Mouse (Mus musculus): ENCODE data around the gene Adgrf5. TPM values are rescaled to one million over a fixed set of nuclear protein-coding genes. Genes with fewer than 3 reads are reported as not detected.
"Not testable (repeated sequence)": the region's sequence is repeated elsewhere in the genome, so short reads cannot be mapped to it uniquely, and the experiment has no call there.

Adgrf5 gene
- total RNA-seq (2021): 10 to 100 TPM; 78.8 to 85.4 TPM
- long read RNA-seq, experiment 1, full-length matches to known transcripts: 2 of 32 reads
- long read RNA-seq, experiment 1, partial matches to known transcripts: 2 of 32 reads
- long read RNA-seq, experiment 1, other reads (novel, unspliced or antisense): 28 of 32 reads
- long read RNA-seq, experiment 2, full-length matches to known transcripts: 8 of 53 reads
- long read RNA-seq, experiment 2, partial matches to known transcripts: 5 of 53 reads
- long read RNA-seq, experiment 2, other reads (novel, unspliced or antisense): 40 of 53 reads

DNA sequence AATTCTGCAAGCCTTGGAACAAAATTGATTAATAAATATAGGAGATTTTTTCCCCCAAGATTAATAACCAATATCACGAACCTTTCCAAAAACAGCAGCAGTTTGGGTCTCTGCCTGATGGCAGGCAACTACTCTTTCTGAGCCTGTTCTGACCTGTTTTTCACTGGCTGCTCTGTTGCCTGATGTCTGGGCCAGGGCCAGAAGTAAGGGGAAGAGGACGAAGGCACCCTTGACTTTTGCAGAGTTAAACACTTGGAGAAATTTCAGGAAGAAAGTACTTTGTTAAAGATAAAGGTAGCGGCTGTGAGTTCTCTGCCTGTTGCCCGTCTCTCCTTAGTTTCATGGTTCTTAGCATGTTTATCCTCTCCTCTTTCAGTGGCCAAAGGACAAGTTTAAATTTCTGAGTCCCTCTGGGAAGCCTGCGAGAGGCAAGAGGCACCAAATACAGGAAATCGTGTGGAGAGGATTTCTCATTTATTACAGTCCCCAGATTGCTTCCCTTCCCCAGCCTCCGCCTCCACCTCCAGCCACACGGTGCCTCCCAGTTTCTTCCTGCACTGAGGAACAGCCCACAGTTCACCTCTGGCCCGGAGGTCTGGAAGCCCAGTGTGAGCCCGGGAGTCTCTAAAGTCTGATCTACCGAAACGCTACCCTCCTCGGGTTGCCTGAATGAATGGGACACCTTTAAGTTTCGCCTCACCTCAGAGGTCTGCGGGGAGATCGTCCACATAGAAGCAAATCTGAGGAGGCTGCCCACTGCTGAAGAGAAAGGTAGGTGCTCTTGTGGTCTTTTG, at the start of gene Adgrf5:
TSS of gene Adgrf5 (plus strand) at position 626 of the 794 bp plus-strand sequence.
- Histone ChIP-seq H3K4me3 (peak within 1 kb of the TSS; percentile 67), H3K27ac (peak within 1 kb of the TSS; percentile 81)
- peak; percentile 52 for DNase-seq
- intact Hi-C loops (cut with DNase I): no loop called here
- no peak for TF ChIP-seq CTCF (IDR thresholded peaks at IDR 0.05)

DNA sequence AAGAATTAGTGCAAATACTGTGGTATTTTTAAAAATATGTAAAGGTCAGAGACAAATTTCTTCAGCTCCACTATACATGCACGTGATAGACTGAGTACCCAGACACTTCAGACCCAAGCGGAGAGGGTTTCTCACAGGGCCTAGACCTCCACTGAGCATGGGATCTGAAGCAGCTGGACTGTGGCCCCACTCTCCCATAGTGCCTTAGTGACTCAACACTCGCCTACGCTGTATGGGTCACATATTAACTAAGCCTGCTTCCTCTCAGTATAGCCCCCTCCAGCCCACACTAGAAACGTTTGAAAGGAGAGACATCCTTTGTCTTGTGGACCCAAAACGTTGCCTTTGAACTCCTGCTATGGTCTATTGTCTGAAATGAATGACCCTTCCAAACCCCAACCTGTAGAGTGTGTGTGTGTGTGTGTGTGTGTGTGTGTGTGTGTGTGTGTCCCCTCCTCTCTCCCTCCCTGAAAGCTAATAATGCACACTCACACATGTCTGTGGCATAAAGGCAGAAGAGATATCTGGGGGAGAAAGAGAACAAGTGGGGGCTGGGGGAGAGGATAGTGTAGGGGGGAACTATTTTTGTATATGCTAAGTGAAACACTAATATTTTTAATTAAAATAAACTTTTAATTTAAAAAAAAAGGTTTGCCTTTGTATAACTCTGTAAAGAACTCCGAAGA, 34.1 kb upstream of the Adgrf5 start:
- no peak overlapping the region for H3K27ac ChIP-seq
- H3K4me3 ChIP-seq: no peak overlapping the region
- intact Hi-C loops (cut with DNase I): loop anchor here (2.0 to 5.0 kb wide), 2 partner anchors 76 to 133 kb away; no protein-coding TSS in a partner anchor
- DNase-seq: no peak
- no peak for TF ChIP-seq CTCF (IDR thresholded peaks at IDR 0.05)

DNA sequence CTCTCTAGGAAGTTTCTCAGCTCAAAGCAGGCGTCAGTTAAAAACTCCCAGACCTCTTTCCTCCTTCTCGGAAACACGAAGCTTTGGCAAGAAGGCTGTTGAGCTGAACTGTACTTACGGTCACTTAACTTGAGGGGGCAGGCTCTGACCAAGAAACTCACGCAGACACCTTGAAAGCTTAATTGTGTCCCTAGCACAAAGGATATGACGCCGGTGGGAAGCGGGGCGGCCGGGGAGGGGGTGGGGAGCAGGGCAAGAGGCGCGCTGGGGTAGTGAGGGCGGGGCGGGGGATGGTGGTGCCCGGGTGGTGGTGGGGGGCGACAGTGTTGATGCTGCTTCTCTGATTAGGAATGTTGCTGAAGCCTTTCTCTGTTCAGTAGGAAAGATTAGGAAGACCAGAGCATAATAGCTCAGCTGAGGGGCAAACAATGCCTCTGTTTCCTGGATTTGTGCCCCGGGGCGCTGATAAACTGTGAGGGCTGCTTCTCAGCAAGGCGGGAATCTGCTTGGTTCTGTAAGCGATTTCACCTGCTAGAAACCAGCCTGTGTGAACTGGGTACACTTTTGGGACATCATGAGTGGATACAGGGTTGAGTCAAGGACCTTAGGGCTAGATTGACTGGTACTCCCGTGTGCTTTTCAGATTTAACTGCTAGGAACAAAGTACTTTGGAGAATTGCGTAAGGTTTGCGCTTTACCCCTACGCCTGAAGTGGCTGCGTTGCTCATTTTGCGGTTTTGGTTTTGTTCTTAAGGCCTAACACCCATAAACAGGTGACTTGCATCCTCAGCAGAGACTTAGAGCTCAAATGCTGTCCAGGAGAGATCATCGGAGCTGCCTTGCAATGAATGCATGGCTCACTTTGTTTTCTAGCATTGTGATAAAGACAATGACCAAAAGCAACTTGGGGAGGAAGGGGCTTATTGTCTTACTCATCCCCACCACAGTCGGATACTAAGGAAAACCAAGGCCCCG, 33.2 kb upstream of the Adgrf5 start:
- peak overlapping the region; percentile 70 for H3K27ac ChIP-seq
- DNase-seq: peak; percentile 36
- TF ChIP-seq CTCF (IDR thresholded peaks at IDR 0.05): peak; percentile 59
- intact Hi-C loops (cut with DNase I): loop anchor here (2.0 to 5.0 kb wide), 2 partner anchors 75 to 132 kb away; no protein-coding TSS in a partner anchor
- peak overlapping the region; percentile 48 for H3K4me3 ChIP-seq

DNA sequence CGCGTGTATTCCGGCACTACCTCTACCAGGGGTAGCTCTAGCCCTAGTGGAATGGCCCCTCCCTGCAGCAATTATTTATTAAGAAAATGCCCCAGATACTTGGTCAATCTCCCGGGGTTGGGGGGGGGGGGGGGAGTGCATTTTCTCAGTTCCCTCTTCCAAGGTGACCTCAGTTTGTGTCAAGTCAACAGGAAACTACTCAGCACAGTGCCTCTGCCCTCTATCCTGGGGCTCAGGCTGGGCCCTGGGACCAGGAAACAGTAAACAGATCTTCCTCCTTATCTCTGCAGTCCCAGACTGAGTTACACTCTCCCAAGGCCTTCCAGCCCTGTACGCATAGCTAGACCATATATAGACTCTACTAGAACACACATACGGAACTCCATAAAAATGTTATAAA, 32.4 kb upstream of the Adgrf5 start:
- DNase-seq: no peak
- intact Hi-C loops (cut with DNase I): loop anchor here (2.0 to 5.0 kb wide), 2 partner anchors 74 to 131 kb away; no protein-coding TSS in a partner anchor
- H3K27ac ChIP-seq: no peak overlapping the region
- H3K4me3 ChIP-seq: no peak overlapping the region
- no peak for TF ChIP-seq CTCF (IDR thresholded peaks at IDR 0.05)

DNA sequence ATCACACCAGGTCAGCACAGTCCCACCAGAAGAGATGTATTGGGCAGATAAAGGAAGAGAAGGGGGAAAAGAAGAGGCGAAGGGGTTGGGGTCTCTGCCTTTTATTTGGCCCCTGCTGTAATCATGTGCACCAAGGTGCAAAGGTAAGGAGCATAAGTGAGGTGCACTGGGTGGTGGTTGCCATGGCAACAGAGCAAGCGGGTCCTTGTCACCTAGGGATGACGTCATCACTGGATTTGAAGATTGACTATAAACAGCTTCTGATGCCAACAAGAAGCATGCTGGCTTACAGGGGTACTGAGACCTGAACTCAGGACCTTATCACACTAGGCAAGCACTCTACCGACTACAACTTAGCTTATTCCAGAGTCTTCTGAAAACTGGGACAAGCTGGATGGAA, 31.0 kb upstream of the Adgrf5 start:
- intact Hi-C loops (cut with DNase I): loop anchor here (5.0 kb wide), 1 partner anchor 73 kb away; no protein-coding TSS in a partner anchor
- TF ChIP-seq CTCF (IDR thresholded peaks at IDR 0.05): no peak
- Histone ChIP-seq H3K27ac (no peak overlapping the region), H3K4me3 (no peak overlapping the region)
- DNase-seq: no peak

DNA sequence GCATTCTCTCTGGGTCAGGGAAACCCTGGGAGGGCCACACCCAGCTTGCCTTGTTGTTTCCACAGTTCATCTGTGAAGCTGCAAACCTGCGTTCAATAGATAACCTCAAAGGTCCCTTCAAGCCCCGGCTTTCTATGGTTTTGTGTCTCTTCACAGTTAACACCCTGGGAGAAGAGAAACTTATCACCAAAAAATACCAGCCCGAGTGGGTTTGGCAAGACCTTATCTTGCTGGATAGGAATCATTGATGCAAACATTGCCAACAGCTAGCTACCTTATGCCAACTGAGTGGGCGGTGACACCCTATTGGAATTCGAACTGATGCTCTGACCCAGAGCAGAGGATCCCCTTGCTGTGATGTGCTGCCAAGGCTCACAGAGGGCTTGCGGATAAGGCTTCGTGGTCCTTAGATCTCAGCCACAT, 30.5 kb upstream of the Adgrf5 start:
- Histone ChIP-seq H3K4me3 (no peak overlapping the region), H3K27ac (no peak overlapping the region)
- intact Hi-C loops (cut with DNase I): loop anchor here (5.0 kb wide), 1 partner anchor 73 kb away; no protein-coding TSS in a partner anchor
- DNase-seq: no peak
- TF ChIP-seq CTCF (IDR thresholded peaks at IDR 0.05): no peak

DNA sequence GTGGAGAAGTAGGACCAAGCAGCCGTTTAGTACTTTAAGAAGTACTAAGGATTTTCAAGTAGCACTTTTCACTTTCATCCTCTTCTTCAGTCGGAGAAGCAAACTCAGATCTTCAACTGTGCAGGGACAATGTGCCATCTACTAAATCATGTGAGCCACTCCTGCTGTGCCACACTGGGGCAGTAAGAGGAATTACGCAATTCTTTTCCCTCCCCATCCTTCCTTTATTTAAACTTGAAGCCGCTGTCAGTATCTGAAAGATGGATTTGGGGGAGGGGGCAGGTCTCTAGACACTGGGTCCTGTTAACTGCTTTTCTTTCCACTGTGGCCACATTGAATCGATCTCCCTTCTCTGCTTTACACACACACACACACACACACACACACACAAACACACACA, 27.6 kb upstream of the Adgrf5 start:
- TF ChIP-seq CTCF (IDR thresholded peaks at IDR 0.05): no peak
- intact Hi-C loops (cut with DNase I): no loop called here
- Histone ChIP-seq H3K4me3 (no peak overlapping the region), H3K27ac (no peak overlapping the region)
- no peak for DNase-seq

DNA sequence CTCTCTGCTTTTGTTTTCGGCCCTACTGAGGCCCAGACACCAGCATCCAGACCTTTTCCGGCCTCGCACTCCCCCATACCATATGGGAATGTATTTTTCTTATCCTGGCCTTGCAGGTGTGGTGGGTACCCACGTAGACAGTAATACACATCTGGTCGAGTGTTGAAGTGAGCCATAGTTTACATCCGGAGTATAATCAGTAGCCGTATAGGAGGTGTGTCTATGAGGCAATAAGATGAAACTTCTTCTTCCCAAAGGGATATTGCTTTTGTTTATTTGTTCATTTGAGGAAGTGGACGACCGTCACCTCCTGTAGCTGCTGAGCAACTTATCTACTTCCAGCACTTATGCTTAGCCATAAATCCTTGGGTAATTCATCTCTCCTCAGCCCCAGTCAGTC, 26.2 kb upstream of the Adgrf5 start:
- Histone ChIP-seq H3K4me3 (no peak overlapping the region), H3K27ac (no peak overlapping the region)
- no peak for DNase-seq
- TF ChIP-seq CTCF (IDR thresholded peaks at IDR 0.05): no peak
- intact Hi-C loops (cut with DNase I): no loop called here

DNA sequence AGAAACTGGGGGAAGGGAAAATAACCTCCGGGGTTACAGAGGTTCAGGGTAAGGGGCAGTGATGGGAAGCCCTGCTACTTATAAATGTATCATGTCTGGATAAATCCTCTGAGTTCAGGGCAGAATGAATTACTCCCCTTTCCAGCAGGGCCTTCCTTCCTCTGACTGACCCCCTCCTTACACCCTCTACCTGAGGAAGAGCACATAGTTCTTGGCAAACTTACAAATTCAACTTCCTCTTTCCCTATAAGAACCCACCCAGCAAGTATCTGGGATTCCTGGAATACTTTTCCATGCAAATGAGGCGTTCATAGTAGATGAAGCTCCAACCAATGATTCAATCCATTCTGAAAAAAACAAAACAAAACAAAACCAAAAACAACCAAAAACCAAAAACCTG, 22.6 kb upstream of the Adgrf5 start:
- peak overlapping the region; percentile 54 for H3K27ac ChIP-seq
- intact Hi-C loops (cut with DNase I): no loop called here
- no peak for DNase-seq
- no peak for TF ChIP-seq CTCF (IDR thresholded peaks at IDR 0.05)
- no peak overlapping the region for H3K4me3 ChIP-seq

DNA sequence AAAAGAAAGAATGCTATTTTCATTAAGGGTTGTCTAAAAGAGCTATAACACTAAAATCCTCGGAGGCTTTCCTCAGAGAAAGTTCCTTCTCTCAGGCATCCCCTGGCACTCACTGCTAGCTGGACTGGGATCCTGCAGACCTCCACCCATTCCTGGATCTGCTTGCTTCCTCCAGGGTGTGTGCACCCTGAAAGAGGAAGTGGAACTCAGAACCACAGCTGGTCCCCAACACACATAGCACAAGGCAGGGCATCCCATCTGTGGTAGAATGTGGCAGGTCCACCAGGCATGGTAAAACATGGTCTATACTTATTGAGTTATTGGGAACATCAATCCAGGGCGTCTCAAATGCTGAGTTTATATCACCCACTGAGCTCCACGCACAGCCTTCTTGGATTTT, 22.0 kb upstream of the Adgrf5 start:
- no peak overlapping the region for H3K4me3 ChIP-seq
- TF ChIP-seq CTCF (IDR thresholded peaks at IDR 0.05): no peak
- no peak for DNase-seq
- peak overlapping the region; percentile 54 for H3K27ac ChIP-seq
- intact Hi-C loops (cut with DNase I): no loop called here

DNA sequence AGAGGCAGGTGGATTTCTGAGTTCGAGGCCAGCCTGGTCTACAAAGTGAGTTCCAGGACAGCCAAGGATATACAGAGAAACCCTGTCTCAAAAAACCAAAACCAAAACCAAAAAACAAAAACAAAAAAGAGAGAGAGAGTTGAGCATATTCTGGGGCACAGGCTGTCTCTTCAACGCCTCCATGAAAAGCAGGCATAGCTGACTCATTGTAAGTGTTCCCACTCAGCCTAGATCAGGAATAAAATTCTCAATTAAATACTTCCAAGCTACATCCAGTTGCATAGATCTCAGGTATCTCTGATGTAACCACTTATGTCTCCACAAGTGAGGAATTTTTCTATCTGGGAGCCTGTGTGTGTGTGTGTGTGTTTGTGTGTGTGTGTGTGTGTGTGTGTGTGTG, 13.8 kb upstream of the Adgrf5 start:
- DNase-seq; intact Hi-C loops (cut with DNase I): not testable (repeated sequence)

More for the DNA sequence above, 13.8 kb upstream of the Adgrf5 start:
- H3K27ac ChIP-seq, H3K4me3 ChIP-seq: not testable (repeated sequence)

All from gastrocnemius, adult 2 months (tissue).